22 mouse cellular contexts compared by ENCODE assay signal in genomic region chr5:136027612-136028311, GRCm38 (mm10). TPM values are rescaled to one million over a fixed set of nuclear protein-coding genes. Genes with fewer than 3 reads are reported as not detected.
DNase-seq lines count a peak whose midpoint lies in the region; ATAC-seq and TF ChIP-seq lines count a peak whose summit lies in the region.
"Had no signal": no experiment of that assay in that cellular context is flagged by ENCODE, and none has a peak within 500 bp of the region (broad histone marks: within the 10 kb centered on the region; RNA-seq: fewer than 3 reads in every experiment).

No protein-coding gene starts in this region.

- H3K4me2 ChIP-seq in heart, embryonic 11.5 days = no peak overlapping the region
- H3K4me2 ChIP-seq: kidney, embryonic 15.5 days; liver, embryonic 15.5 days had no signal

- H3K9me3 ChIP-seq in heart, embryonic 11.5 days (replicated peaks; ENCODE audit: control insufficient read depth, low read length) = no peaks in the 10 kb centered on the region
- H3K9me3 ChIP-seq: kidney, embryonic 15.5 days; liver, embryonic 15.5 days had no signal

- 88% methylated on average over 11 of the region's 11 CpGs for WGBS in heart, adult 2 months
- WGBS in heart, embryonic 11.5 days (ENCODE audit: insufficient replicate concordance) = 81% methylated on average over 11 of the region's 11 CpGs
- 77% methylated on average over 11 of the region's 11 CpGs for WGBS in lung, adult 2 months

- no peak overlapping the region for H3K27ac ChIP-seq in heart, adult 2 months
- H3K27ac ChIP-seq in heart, embryonic 11.5 days (ENCODE audit: low read depth, low read length) = no peak overlapping the region
- H3K27ac ChIP-seq in cortical plate, adult 2 months (ENCODE audit: insufficient read depth, low read length) = no peak overlapping the region
- H3K27ac ChIP-seq: kidney, embryonic 15.5 days; left cerebral cortex, adult 2 months; liver, embryonic 15.5 days had no signal

- TF ChIP-seq CTCF in heart, adult 2 months (IDR thresholded peaks at IDR 0.05) = peak; percentile 38
- no peak for TF ChIP-seq CTCF in lung, adult 2 months (IDR thresholded peaks at IDR 0.05; ENCODE audit: insufficient read depth, low read length)
- TF ChIP-seq CTCF in cortical plate, adult 2 months (IDR thresholded peaks at IDR 0.05; ENCODE audit: extremely low read depth, insufficient read depth, low read length) = 0 out of 2 replicates have a peak, but pooled peaks have one; percentile 3

- no peak for ATAC-seq in heart, embryonic 11.5 days (replicated peaks; ENCODE audit: insufficient number of reproducible peaks, low FRiP score, low TSS enrichment)
- ATAC-seq: forebrain, embryonic 14.5 days; inflammation-experienced regulatory T-cells, adult 6 months had no signal

- no peaks in the 10 kb centered on the region for H3K27me3 ChIP-seq in heart, adult 2 months (ENCODE audit: control insufficient read depth, insufficient read depth, low read length)
- no peaks in the 10 kb centered on the region for H3K27me3 ChIP-seq in heart, embryonic 11.5 days (ENCODE audit: control insufficient read depth, insufficient read depth, low read length)
- H3K27me3 ChIP-seq: kidney, embryonic 15.5 days; liver, embryonic 15.5 days had no signal

- no peak overlapping the region for H3K9ac ChIP-seq in heart, adult 2 months (ENCODE audit: low read depth, low read length)
- no peak overlapping the region for H3K9ac ChIP-seq in heart, embryonic 11.5 days (ENCODE audit: low read depth, low read length)
- H3K9ac ChIP-seq: kidney, embryonic 15.5 days; liver, embryonic 15.5 days had no signal

- intact Hi-C loops in heart, adult 2 months (cut with DNase I) = loop anchor here (5.0 kb wide), 1 partner anchor 45 kb away; the partner anchor contains the start of gene Zp3

- no peak for TF ChIP-seq POLR2A in heart, adult 2 months (IDR thresholded peaks at IDR 0.05; ENCODE audit: insufficient read depth, low read depth, low read length)
- no peak for TF ChIP-seq POLR2A in lung, adult 2 months (IDR thresholded peaks at IDR 0.05; ENCODE audit: borderline replicate concordance, extremely low read depth, low read depth, low read length)
- TF ChIP-seq POLR2A in cortical plate, adult 2 months (IDR thresholded peaks at IDR 0.05; ENCODE audit: extremely low read depth, insufficient read depth, low read length) = no peak

- no peak for DNase-seq in heart, adult 2 months
- DNase-seq in lung, adult 2 months = peak; percentile 23
- no peak for DNase-seq in lung, postnatal 14 days
- DNase-seq in lung, postnatal 36 days = peak; percentile 60
- DNase-seq in urinary bladder, adult 18-20 months (ENCODE audit: low spot score in 2 of 2) = no peak
- DNase-seq: adrenal gland, adult 2 months; cerebellum, adult 11 months; cerebellum, postnatal 14 days; right cerebral cortex, postnatal 25 days had no signal

- H3K4me1 ChIP-seq in heart, adult 2 months (ENCODE audit: control insufficient read depth, insufficient read depth, low read length) = no peaks in the 10 kb centered on the region
- no peaks in the 10 kb centered on the region for H3K4me1 ChIP-seq in heart, embryonic 11.5 days (ENCODE audit: control insufficient read depth, insufficient read depth, low read length)
- H3K4me1 ChIP-seq in lung, adult 2 months (ENCODE audit: control insufficient read depth, insufficient read depth, low read length) = no peaks in the 10 kb centered on the region
- H3K4me1 ChIP-seq in cortical plate, adult 2 months (ENCODE audit: control insufficient read depth, insufficient read depth, low read length) = no peaks in the 10 kb centered on the region
- H3K4me1 ChIP-seq: liver, embryonic 15.5 days had no signal

- no peaks in the 10 kb centered on the region for H3K36me3 ChIP-seq in heart, adult 2 months (ENCODE audit: control insufficient read depth, insufficient read depth, low read length)
- H3K36me3 ChIP-seq in heart, embryonic 11.5 days (ENCODE audit: control insufficient read depth, insufficient read depth, low read length) = peaks cover 24% of the 10 kb centered on the region

- no peak overlapping the region for H3K4me3 ChIP-seq in heart, adult 2 months
- no peak overlapping the region for H3K4me3 ChIP-seq in heart, embryonic 11.5 days (ENCODE audit: low read depth, low read length)
- no peak overlapping the region for H3K4me3 ChIP-seq in lung, adult 2 months (replicated peaks; ENCODE audit: extremely low read depth, low read depth, low read length)
- H3K4me3 ChIP-seq in cortical plate, adult 2 months (ENCODE audit: insufficient read depth, low read length) = no peak overlapping the region
- H3K4me3 ChIP-seq: kidney, embryonic 15.5 days; left cerebral cortex, adult 2 months; liver, embryonic 15.5 days had no signal

- TF ChIP-seq EP300 in heart, adult 2 months (IDR thresholded peaks at IDR 0.05; ENCODE audit: insufficient read depth, low read depth, low read length) = no peak

- H3K79me2 ChIP-seq in heart, adult 2 months (replicated peaks; ENCODE audit: control insufficient read depth, insufficient read depth, low read length) = no peaks in the 10 kb centered on the region

RNA-seq across cellular contexts. Expression of gene Upk3b, which starts 10.5 kb away (rescaled TPM):
- 10 to 100 TPM; 16.7 to 18.6 TPM for total RNA-seq in heart, adult 2 months (2021)
- 25.8 and 30.5 TPM in 2 replicates for polyA plus RNA-seq in heart, adult 2 months (2012; rRNA removed)
- polyA plus RNA-seq in heart, embryonic 11.5 days (2014; fragmentation: Nextera tagmentation; extraction: Ambion mirVana) = 68.7 and 69.3 TPM in 2 replicates
- polyA plus RNA-seq in lung, adult 2 months (2012; rRNA removed) = 62.7 and 76.3 TPM in 2 replicates
- 0.04 TPM in 1 of 2 replicates, not detected in the other for polyA plus RNA-seq in cortical plate, adult 2 months (2012; rRNA removed)
- total RNA-seq: granulocyte monocyte progenitor cell, adult 5-6 weeks; layer of hippocampus, adult 18-20 months; left cerebral cortex, adult 2 months had no signal
- polyA plus RNA-seq: forebrain, embryonic 14.5 days; neural tube, embryonic 14.5 days had no signal

RNA-seq across cellular contexts. Expression of gene Upk3bl, which starts 26.5 kb away (rescaled TPM):
- total RNA-seq in heart, adult 2 months (2021) = not detected
- polyA plus RNA-seq in heart, adult 2 months (2012; rRNA removed) = not detected in 2 replicates
- 0.37 TPM in 1 of 2 replicates, not detected in the other for polyA plus RNA-seq in heart, embryonic 11.5 days (2014; fragmentation: Nextera tagmentation; extraction: Ambion mirVana)
- 4.2 TPM in 1 of 2 replicates, not detected in the other for polyA plus RNA-seq in lung, adult 2 months (2012; rRNA removed)
- polyA plus RNA-seq in cortical plate, adult 2 months (2012; rRNA removed) = 0.45 and 0.61 TPM in 2 replicates
- total RNA-seq: granulocyte monocyte progenitor cell, adult 5-6 weeks; left cerebral cortex, adult 2 months had no signal
- polyA plus RNA-seq: adrenal gland, adult 2 months; forebrain, embryonic 14.5 days; inflammation-experienced regulatory T-cells, adult 6 months; neural tube, embryonic 14.5 days had no signal

RNA-seq across cellular contexts. Expression of gene Dtx2, which starts 33.2 kb away (rescaled TPM):
- total RNA-seq in heart, adult 2 months (2021) = 1 to 10 TPM; 6.3 to 7.3 TPM
- 9.7 and 10.9 TPM in 2 replicates for polyA plus RNA-seq in heart, adult 2 months (2012; rRNA removed)
- 24.7 and 27.2 TPM in 2 replicates for polyA plus RNA-seq in heart, embryonic 11.5 days (2014; fragmentation: Nextera tagmentation; extraction: Ambion mirVana)
- polyA plus RNA-seq in lung, adult 2 months (2012; rRNA removed) = 23.9 and 29.9 TPM in 2 replicates
- 8.9 and 9.6 TPM in 2 replicates for polyA plus RNA-seq in cortical plate, adult 2 months (2012; rRNA removed)

RNA-seq across cellular contexts. Expression of gene Zp3, which starts 47.9 kb away (rescaled TPM):
- not detected for total RNA-seq in heart, adult 2 months (2021)
- polyA plus RNA-seq in heart, adult 2 months (2012; rRNA removed) = not detected in 2 replicates
- polyA plus RNA-seq in heart, embryonic 11.5 days (2014; fragmentation: Nextera tagmentation; extraction: Ambion mirVana) = 0.16 TPM in 1 of 2 replicates, not detected in the other
- 0.08 TPM in 1 of 2 replicates, not detected in the other for polyA plus RNA-seq in lung, adult 2 months (2012; rRNA removed)
- 0.08 TPM in 1 of 2 replicates, not detected in the other for polyA plus RNA-seq in cortical plate, adult 2 months (2012; rRNA removed)
- total RNA-seq: adrenal gland, adult 2 months; granulocyte monocyte progenitor cell, adult 5-6 weeks; layer of hippocampus, adult 18-20 months; left cerebral cortex, adult 2 months had no signal
- polyA plus RNA-seq: adrenal gland, adult 2 months; heart, embryonic 14.5 days; hindbrain, embryonic 11.5 days; inflammation-experienced regulatory T-cells, adult 6 months; limb, embryonic 11.5 days; liver, embryonic 15.5 days had no signal

RNA-seq across cellular contexts. Expression of gene Ssc4d, which starts 53.4 kb away (rescaled TPM):
- total RNA-seq in heart, adult 2 months (2021) = under 1 TPM; 0.09 to 0.21 TPM
- 1.0 and 1.6 TPM in 2 replicates for polyA plus RNA-seq in heart, adult 2 months (2012; rRNA removed)
- polyA plus RNA-seq in heart, embryonic 11.5 days (2014; fragmentation: Nextera tagmentation; extraction: Ambion mirVana) = 0.93 and 2.3 TPM in 2 replicates
- polyA plus RNA-seq in lung, adult 2 months (2012; rRNA removed) = 3.6 and 3.9 TPM in 2 replicates
- 2.7 and 3.7 TPM in 2 replicates for polyA plus RNA-seq in cortical plate, adult 2 months (2012; rRNA removed)

Comparison
In these comparisons a context has a peak if more than half of its experiments do, and no peak if none do; other contexts are left out.
1. DNase-seq: peak in lung, adult 2 months (single experiment) and lung, postnatal 36 days (single experiment); none in heart, adult 2 months (0 of 2), lung, postnatal 14 days (single experiment) and urinary bladder, adult 18-20 months (0 of 2).
2. RNA of gene Upk3b, which starts 10.5 kb away (polyA plus RNA-seq): 68.7 to 69.3 TPM in heart, embryonic 11.5 days, 62.7 to 76.3 TPM in lung, adult 2 months and 25.8 to 30.5 TPM in heart, adult 2 months; 0.04 TPM in cortical plate, adult 2 months; every median in the first group is over 10 times any median in the second.